Mouse (Mus musculus) T-cell, adult 2 months (primary cell): ENCODE results near the gene Lipc.

Experiments used
- DNase-seq: peaks from one replicate; pipeline ENCODE4 v3.0.0; 2022; ENCODE audit warnings: low spot score

Gene Lipc

DNA sequence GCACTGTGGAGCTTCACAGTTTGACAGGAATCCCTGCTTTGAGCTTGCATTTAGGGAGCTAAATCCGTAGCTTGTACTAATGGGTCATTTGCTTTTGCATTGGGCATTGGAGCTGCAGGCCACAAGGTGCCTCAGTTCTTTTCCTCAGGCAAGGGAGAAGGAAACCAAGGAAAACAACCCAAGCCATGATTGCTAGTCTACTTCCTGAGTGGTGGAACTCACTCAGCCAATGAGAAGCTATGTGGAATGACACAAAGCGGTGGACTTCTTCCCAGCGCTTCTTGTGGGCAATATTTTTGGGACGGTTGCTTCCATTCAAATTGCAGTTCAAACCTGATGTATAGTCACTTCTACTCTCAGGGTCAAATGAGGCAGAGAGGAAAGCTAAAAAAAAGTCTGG lies at the start of gene Lipc:
Gene Lipc (minus strand): TSS at position 101 of the 400 bp plus-strand sequence.
- DNase-seq, result no peak

DNA sequence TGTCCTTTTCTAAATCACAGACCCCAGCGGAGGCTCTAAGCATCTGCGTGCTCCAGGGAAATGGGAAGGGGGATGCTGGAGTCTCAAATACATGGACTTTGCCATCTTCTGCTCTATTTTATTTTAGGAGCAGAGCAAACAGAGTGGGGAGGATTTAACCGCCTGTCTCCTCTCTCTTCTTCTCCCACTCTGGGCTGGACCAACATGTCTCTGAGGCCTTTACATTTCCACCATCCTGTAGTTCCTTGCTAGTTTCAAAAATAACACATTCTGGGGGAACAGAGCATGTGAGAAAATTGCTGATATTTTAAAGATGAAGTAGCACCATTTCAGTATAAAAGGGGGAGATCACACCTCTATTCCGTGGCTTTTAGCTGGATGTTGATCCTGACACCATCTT lies 47.1 kb upstream of the Lipc start:
- DNase-seq, result no peak

DNA sequence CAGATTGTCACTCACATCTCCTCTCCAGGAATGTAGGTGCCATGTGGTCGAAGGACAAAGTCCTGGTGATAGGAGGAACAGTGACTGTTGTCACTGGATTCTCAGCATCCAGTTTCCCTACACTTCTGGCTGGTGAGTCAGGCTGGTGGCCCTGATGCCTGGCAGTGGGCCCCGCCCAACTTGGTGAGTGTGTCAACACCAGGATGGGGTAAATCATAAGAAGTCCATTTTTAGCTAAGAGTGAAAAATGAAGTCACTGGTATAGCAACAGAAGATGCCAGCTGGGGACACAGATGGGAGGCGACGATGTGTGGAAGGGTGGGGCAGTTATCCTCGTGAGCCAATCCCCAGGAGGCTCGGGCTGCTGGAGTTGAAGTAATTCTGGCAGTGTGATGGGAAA lies 46.7 kb upstream of the Lipc start:
- no peak for DNase-seq

- DNase-seq, result no peak
Measured at GRCm38 (mm10) chr9:70993326-70993725, 41.3 kb upstream of the Lipc start.

DNA sequence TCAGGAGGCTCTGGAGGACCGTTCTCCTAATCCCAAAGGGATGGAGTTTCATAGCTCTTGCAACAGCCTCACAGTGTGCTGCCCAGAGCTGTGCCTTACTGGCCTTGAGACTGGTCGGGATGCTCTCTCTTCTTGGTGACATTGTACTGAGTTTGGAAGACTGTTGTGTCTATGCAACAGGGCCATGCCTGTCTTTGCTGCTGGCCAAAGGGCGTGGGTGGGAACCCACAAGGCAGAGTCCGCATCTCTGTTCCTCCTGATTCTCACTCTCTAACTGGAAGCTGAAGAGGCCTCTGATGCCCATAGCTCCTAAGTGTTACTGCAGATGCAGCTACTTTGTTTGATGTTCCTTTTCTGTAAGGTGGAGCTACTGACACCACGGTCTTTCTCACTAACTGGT lies 39.4 kb upstream of the Lipc start:
- no peak for DNase-seq

GRCm38 (mm10) chr9:70987210-70987609 lies 35.2 kb upstream of the Lipc start:
- DNase-seq, result no peak

- DNase-seq, result no peak
Measured at GRCm38 (mm10) chr9:70982991-70983480, 31.0 kb upstream of the Lipc start.

DNA sequence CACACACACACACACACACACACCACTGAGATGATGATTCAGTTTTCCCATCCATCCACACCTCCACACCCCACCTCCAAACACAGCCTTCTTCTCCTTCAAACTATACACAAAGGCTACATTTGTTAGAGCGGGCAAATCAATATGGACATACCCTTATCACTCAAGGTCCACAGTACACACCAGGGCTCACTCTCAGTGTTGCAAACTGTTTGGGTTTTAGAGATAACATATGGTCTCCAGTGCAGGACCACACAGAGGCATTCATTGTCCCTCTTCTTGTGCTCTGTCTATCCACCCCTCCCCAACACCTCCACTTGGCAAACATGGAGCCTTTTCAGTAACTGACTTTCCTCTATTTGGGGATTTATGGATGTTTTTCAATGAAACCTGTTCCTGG lies 29.7 kb upstream of the Lipc start:
- no peak for DNase-seq

GRCm38 (mm10) chr9:70979641-70980040 lies 27.6 kb upstream of the Lipc start:
- no peak for DNase-seq

- no peak for DNase-seq
Measured at GRCm38 (mm10) chr9:70979171-70979570, 27.1 kb upstream of the Lipc start.

DNA sequence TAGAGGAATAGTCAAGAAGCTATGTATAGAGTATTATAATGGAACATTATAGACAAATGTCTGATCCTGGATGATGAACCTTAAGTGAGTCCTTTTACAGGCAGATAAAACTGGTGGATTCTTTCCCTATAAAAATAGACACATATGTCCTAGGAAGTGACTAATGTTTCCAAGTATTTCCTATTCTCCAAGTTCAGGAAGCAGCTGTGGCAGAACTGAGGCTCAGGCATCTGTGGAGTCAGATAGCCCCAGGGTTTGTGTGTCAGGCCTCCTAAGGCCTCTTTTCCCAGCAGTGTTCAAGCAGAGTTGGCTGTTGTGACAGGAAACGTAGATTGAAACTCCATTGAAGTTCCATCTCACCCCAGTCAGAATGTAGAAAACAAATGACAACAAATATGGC lies 25.4 kb upstream of the Lipc start:
- no peak for DNase-seq

GRCm38 (mm10) chr9:70975921-70976320 lies 23.9 kb upstream of the Lipc start:
- DNase-seq, result no peak

DNA sequence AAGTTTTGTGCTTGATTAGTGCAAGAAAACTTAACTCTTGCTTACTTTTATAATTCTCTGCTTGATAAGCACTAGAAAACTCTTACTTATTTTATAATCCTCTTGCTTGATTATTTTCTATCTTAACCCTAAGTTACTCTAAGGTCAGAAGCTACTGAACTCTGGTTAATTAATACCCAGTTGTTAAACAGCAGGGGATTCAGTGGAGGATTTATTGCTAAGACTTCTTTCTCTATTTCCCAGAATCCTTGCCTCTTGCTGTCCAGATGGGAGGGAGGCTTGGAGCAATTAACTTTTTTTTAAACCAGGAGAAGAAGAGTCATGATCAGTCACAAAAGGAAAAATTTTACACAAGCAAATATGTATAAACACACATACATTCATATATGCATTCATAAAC lies 21.3 kb upstream of the Lipc start:
- no peak for DNase-seq

DNA sequence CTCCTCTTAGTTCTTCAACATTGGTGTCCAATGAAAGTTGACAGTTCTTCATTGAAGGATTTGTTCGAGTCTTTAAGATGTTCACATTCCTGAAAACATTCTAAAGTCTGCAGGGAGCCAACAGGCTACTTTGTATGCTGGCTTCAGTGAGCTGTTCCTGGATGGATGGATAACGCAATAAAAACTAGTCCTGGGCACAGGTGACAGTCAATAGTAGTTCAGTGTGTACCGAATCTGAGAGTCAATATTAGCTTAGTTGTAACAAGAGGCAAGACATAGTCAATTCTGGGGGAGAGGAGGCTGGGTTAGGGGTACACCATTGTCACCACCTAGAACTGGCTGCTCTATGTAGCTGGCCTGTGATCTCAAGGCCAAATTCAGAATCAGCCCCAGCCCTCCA lies 17.2 kb upstream of the Lipc start:
- no peak for DNase-seq

GRCm38 (mm10) chr9:70965999-70966994 lies 14.3 kb upstream of the Lipc start:
- DNase-seq, result no peak

DNA sequence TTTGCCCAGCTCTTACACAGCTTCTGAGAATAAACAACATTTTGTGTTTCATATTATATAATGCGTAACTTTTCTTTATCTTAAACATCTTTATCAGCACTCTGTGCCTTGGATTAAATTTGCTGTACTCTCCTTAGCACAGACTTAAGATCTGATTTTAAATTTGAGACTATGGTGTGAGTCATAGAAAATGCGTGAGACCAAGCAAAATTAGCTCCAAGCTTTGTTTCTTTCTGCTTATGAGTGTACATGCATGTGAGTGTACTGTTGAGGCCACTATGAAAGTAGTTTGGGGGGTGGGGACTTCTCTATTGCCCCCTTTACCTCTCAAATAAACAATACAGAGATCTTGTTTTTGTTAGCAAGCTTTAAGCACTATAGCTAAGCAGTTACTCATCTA lies 13.4 kb upstream of the Lipc start:
- DNase-seq, result no peak

DNA sequence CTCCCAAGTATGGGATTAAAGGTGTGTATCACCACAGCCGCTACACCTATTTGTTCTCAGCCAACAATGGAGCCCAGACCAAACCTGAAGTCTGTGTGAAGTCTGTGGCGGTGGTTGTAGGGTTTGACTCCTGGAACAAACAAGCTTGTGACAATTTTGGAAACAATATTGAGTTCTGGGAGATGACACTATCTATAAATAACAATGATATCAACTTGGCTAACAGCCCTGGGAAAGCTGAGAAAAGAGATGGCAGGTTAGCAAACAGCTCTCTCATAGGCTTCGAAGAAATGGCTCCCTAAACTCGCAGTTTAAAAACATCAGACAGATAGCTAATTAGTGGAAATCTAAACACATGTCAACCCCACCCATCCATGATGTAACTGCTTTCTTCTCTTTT lies 13.0 kb upstream of the Lipc start:
- DNase-seq, result no peak

- no peak for DNase-seq
Measured at GRCm38 (mm10) chr9:70963461-70963891, 11.4 kb upstream of the Lipc start.

- no peak for DNase-seq
Measured at GRCm38 (mm10) chr9:70962781-70963455, 10.9 kb upstream of the Lipc start.

GRCm38 (mm10) chr9:70960301-70960700 lies 8.3 kb upstream of the Lipc start:
- DNase-seq, result no peak

DNA sequence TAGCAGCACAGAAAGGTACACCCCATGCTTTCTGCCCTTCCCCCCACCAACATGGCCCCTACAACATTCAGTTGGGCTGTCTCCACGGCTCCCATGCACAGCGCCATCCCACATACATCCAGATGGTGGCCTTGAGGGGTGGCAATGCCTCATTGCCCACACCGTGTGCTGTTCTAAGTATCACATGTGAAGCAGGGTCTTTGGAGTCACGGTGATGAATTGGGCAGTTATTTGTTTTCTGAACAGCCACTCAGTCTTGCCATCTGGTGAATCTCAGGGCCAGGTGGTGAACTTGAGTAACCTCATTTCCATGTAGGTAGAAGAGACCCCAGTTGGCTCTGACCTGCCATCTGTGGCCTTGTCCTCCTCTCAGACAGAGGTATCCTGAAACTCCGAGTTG lies 7.8 kb upstream of the Lipc start:
- DNase-seq, result no peak

DNA sequence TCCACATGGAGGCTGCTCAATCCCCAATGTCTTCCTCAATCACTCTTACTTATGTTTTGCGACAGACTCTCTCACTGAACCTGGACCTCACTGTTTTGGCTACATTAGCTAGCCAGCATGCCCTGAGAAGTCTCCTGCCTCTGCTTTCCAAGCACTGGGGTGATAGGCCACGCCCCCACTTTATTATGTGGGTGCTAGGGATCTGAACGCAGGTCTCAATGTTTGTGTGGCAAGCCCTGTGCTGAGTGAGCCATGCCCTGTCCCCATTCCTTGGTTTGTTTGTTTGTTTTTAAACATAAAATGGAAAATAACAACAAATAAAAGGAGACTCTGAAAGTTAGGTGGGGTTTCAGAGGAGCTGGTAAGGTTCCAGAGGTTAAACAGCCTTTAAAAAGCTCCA lies 7.4 kb upstream of the Lipc start:
- DNase-seq, result no peak

DNA sequence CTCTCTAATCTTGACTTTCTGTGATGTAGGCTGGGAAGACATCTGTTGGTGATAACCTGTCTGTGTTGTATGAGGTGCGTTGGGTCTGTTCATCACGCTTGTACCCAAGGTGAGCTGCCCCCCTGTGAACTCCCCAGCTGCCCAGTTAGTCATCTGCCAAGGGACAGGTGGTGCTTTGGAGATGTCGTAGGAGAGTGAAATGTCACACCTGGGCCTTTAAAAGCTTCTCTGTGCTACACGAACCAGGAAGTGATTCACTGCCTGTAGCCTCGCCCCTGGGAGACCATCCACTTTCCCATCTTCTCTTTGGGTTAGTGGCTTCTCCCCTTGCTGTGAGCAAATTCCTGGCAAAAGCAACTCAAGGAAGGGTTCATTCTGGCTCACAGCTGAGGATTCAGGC lies 6.4 kb upstream of the Lipc start:
- no peak for DNase-seq
